Mouse (Mus musculus) small intestine, adult 2 months (tissue): Measurements from ENCODE around the gene Gm49711. TPM values are rescaled to one million over a fixed set of nuclear protein-coding genes. Genes with fewer than 3 reads are reported as not detected.

ENCODE experiments used
- H3K27ac ChIP-seq: fragments of 200-500 bp; 2 replicates; pipeline ENCODE4 v1.5.1; 2012; ENCODE audit warnings: low read depth, low read length, control low read depth, inconsistent platforms; ENCODE audit not compliant: insufficient read depth
- H3K27me3 ChIP-seq: fragments of 200-500 bp; 2 replicates; pipeline ENCODE4 v1.6.1; 2012; ENCODE audit warnings: mild to moderate bottlenecking, moderate library complexity, low read length, inconsistent platforms; ENCODE audit not compliant: control insufficient read depth, insufficient read depth
- H3K36me3 ChIP-seq: fragments of 200-500 bp; 2 replicates; pipeline ENCODE4 v1.6.1; 2012; ENCODE audit warnings: mild to moderate bottlenecking, low read length, control low read depth, inconsistent platforms; ENCODE audit not compliant: control insufficient read depth, insufficient read depth
- H3K4me1 ChIP-seq: fragments of 200-500 bp; 2 replicates; pipeline ENCODE4 v1.6.1; 2012; ENCODE audit warnings: low read length, inconsistent platforms, mixed read lengths; ENCODE audit not compliant: control insufficient read depth, insufficient read depth, insufficient read length
- H3K4me3 ChIP-seq: fragments of 200-500 bp; 2 replicates; pipeline ENCODE4 v1.5.1; 2012; ENCODE audit warnings: low read depth, mild to moderate bottlenecking, control low read depth, inconsistent platforms, low read length, moderate library complexity
- CTCF ChIP-seq: fragments of 200-500 bp; IDR thresholded peaks from 2 replicates; pipeline ENCODE4 v1.5.1; 2012; ENCODE audit warnings: low read depth, mild to moderate bottlenecking, control low read depth, inconsistent platforms, low read length, moderate library complexity, mixed read lengths; ENCODE audit not compliant: insufficient replicate concordance, insufficient read length; ENCODE audit errors: extremely low read depth
- POLR2A ChIP-seq: fragments of 200-500 bp; IDR thresholded peaks from 2 replicates; pipeline ENCODE4 v1.6.1; 2012; ENCODE audit warnings: low read depth, mild to moderate bottlenecking, control low read depth, inconsistent platforms, low read length, moderate library complexity
- WGBS: fragments of 180-500 bp; shearing (Covaris S2); methylation state at CpG from one replicate; pipeline ENCODE4 v1.1.7; 2018; 5-methylcytosine and 5-hydroxymethylcytosine counted together
- polyA plus RNA-seq: library from polyadenylated mRNA; depleted of rRNA; stranded (reverse); fragments of >200 nt; gene quantifications from 2 replicates; pipeline ENCODE4 v1.2.3, GENCODE M21; 2012

The Gm49711 gene
- polyA plus RNA-seq, 1 experiment = not detected

DNA sequence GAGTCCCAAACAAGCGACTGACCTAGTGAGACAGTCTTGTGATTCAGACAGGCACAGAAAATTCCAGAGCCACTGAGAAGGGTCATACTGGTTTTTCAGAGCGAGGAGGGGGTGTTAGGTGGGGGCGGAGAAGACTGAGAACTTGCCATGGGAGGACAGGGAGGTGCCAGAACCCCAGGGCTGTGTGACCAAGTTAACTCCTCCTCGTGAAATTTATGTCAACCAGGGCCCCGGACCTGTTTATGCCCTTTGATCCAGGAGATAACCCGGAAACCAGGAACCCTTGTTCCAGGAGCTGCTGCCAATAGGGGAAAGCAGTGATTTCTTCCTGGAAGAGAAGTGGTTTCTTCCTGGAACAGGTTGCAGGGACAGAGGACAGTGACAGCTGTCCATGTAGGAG lies 101.0 kb downstream of the Gm49711 start:
- TF ChIP-seq POLR2A (no peak), CTCF (no peak)
- Histone ChIP-seq H3K27ac (no peak overlapping the region), H3K27me3 (no peaks in the 10 kb centered on the region), H3K4me3 (peak overlapping the region; percentile 57), H3K4me1 (peaks cover 5% of the 10 kb centered on the region), H3K36me3 (no peaks in the 10 kb centered on the region)
- WGBS = 16% methylated on average over 6 of the region's 6 CpGs

DNA sequence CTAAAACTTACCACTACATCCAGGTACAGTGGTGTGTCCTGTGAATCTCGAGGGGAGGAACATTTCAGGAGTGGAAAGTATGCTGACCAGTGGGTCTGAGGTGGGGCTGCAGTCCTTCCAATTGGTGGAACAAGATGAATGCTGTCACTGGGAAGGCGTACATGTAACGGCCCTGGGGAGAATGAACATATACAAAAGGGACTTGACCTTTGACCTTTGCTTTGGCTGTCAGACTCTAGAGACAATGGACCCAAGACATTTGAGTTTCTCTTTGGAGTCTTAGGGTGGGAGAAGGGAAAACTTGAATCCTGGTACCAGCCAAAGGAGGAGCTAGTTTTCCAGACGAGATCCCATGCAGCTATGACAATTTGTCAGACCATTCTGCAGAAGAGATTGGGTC lies 104.2 kb downstream of the Gm49711 start:
- H3K27ac ChIP-seq = no peak overlapping the region
- TF ChIP-seq POLR2A = no peak
- H3K27me3 ChIP-seq = no peaks in the 10 kb centered on the region
- no peak overlapping the region for H3K4me3 ChIP-seq
- no peaks in the 10 kb centered on the region for H3K36me3 ChIP-seq
- H3K4me1 ChIP-seq = peaks cover 5% of the 10 kb centered on the region
- 65% methylated on average over 4 of the region's 4 CpGs for WGBS

DNA sequence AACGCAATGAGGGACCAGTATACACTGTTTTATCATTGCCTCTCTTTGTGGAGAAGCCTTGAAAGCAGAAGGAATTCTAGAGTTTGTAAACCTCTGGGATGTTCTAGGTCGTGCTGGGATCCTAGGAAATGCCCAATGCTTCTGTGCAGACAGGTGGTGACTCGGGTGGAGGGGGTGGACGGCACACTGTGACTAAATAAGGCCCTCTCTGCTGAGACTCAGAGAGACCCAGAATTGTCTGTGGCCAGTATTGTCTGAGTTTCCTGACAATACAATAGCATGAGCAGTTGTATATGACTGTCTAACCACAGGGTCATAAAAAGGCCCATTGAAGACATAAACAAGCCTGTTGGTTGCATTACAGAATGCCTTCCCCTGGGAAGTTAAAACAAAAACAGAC lies 105.4 kb downstream of the Gm49711 start:
- Histone ChIP-seq H3K27me3 (no peaks in the 10 kb centered on the region), H3K4me1 (peaks cover 3% of the 10 kb centered on the region), H3K27ac (no peak overlapping the region), H3K4me3 (no peak overlapping the region), H3K36me3 (no peaks in the 10 kb centered on the region)
- WGBS = 89% methylated on average over 4 of the region's 4 CpGs
- TF ChIP-seq POLR2A (no peak), CTCF (no peak)

DNA sequence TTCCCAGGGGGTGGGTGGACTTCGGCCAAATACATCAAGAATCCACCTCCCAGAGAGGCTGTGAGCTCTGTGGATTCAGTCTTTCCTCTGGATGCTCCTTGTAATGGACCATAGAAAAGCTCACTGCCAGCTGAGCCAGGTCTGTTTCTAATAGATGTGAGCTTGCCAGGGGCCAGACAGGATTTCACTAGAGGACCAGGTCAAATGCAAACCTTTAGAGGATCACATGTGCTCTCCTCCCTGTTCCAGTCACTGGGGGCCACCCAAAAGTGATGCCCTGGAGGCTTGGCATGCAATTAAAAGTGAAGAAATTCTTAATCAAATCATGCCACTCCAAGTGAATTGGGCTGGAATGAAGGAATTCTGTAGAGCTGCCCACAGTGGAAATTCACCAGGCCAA lies 117.9 kb downstream of the Gm49711 start:
- Histone ChIP-seq H3K27me3 (no peaks in the 10 kb centered on the region), H3K4me3 (no peak overlapping the region), H3K4me1 (no peaks in the 10 kb centered on the region), H3K27ac (no peak overlapping the region), H3K36me3 (no peaks in the 10 kb centered on the region)
- whole genome bisulfite sequencing = 92% methylated on average over 1 of the region's 1 CpGs
- TF ChIP-seq POLR2A = no peak
- TF ChIP-seq CTCF = no peak

DNA sequence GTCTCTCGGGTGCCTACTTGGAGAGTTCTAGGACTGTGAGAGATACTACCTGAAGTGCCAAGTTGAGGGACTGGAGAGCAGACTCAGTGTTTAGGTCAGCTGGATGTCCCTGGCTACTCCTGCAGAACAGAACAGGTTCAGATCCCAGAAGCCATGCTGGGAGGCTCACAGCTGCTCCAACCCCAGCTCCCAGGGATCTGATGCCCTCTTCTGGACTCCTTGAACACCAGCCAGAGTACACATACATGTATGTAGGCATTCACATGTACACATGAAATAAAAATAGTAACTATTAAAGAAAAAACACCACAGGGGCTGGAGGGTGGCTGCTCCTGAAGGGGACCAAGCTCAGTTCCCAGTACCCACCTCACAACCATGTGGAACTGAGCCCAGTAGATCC lies 119.6 kb downstream of the Gm49711 start:
- Histone ChIP-seq H3K4me1 (no peaks in the 10 kb centered on the region), H3K27ac (no peak overlapping the region), H3K4me3 (no peak overlapping the region), H3K36me3 (no peaks in the 10 kb centered on the region), H3K27me3 (no peaks in the 10 kb centered on the region)
- 90% methylated on average over 1 of the region's 1 CpGs for WGBS
- TF ChIP-seq CTCF = no peak
- TF ChIP-seq POLR2A = no peak

DNA sequence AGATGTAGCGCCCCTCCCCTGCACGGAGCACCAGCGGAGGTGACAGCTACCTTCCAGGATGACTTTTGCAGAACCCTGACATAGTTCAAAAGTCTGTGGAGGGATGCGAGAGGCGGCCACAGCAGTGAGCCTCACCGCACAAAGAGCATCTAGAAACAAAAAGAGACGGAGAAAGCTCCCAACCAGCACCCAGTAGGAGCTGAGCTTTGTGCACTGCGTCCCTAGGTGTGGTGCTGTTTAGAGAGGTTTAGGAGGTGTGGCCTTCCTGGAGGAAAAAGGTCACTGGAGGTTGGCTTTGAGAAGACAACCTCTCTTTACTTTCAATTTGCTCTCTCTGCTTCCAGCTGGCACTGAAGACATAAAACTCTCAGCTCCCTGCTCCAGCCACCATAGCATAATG lies 121.2 kb downstream of the Gm49711 start:
- Histone ChIP-seq H3K36me3 (no peaks in the 10 kb centered on the region), H3K27ac (no peak overlapping the region), H3K27me3 (no peaks in the 10 kb centered on the region), H3K4me3 (no peak overlapping the region), H3K4me1 (no peaks in the 10 kb centered on the region)
- TF ChIP-seq CTCF (no peak), POLR2A (no peak)
- WGBS = 79% methylated on average over 8 of the region's 8 CpGs

DNA sequence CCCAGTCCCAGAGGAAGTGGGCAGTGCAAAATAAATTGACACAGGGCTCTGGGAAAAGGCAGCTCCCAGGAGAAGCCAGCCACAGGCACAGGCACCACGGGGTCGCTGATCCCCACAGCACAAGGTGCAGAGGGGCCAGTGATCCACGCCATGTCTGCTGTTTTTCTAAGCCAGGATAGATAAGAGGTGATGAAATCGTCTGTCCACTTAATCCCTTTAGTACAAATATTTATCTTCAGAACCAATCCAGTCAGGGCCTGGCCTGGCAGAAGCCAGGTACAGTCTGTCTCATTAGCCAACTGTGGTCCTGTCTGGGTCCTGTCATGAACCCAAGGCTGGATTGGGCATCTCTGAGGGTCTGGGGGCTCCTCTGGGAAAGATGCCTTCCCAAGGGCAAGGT lies 125.4 kb downstream of the Gm49711 start:
- Histone ChIP-seq H3K4me1 (no peaks in the 10 kb centered on the region), H3K27me3 (no peaks in the 10 kb centered on the region), H3K4me3 (no peak overlapping the region), H3K36me3 (no peaks in the 10 kb centered on the region), H3K27ac (no peak overlapping the region)
- WGBS = 24% methylated on average over 4 of the region's 4 CpGs
- TF ChIP-seq CTCF (no peak), POLR2A (no peak)

DNA sequence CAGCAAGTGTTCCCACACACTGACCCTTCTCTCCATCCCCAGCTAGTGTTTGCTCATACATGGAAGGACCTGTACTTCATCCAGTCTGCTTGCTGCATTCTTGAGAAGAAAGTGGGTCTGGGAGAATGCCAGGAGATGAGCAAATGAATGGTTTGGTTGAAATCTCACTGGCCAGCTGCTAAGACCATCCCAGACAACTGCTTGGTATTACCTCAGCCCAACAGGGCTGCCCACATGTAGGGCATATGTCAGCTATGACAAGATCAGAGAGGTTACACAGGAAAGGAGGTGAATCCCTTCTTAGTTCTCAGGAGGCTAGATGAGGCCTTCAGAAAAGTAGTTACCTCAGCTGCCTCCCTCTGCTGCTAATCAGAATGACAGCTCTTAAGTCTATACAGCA lies 132.5 kb downstream of the Gm49711 start:
- Histone ChIP-seq H3K27ac (no peak overlapping the region), H3K4me3 (no peak overlapping the region), H3K27me3 (no peaks in the 10 kb centered on the region), H3K36me3 (no peaks in the 10 kb centered on the region), H3K4me1 (no peaks in the 10 kb centered on the region)
- TF ChIP-seq POLR2A = no peak
